Mouse (Mus musculus) embryo, embryonic 11.5 days (tissue): ENCODE measurements at regions not wholly inside any gene's neighbourhood (a gene's known extent, or its start where the extent isn't known, plus 50 kb on each side); places are given as distances from the start of the nearest gene placed in this dataset.

Source experiments
- DNase-seq: peaks from one replicate; pipeline ENCODE4 v3.0.0-alpha.2; 2012; ENCODE audit warnings: low read depth, low spot score

GRCm38 (mm10) chr7:125005638-125006037 lies 438.8 kb upstream of the Kdm8 start:
- no peak for DNase-seq

DNA sequence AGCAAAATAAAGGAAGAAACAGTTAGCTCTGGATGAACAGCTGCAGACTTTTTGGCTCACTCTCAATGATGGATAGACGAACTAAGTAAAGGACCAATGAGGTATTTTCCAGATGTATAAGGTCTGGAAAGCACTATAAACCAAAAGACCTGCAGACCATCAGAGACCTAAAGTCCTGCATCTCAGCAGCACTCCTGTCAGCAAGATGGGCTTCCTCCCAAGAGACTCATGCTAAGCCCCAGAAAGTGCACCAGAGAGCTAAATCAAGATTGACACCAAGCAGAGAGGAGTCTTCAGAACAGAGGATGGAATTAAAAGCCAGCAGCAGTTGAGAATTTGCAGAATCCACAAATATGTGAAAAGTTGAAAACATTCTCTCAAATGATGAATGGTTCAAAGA lies 425.2 kb upstream of the Kdm8 start:
- DNase-seq: no peak

DNA sequence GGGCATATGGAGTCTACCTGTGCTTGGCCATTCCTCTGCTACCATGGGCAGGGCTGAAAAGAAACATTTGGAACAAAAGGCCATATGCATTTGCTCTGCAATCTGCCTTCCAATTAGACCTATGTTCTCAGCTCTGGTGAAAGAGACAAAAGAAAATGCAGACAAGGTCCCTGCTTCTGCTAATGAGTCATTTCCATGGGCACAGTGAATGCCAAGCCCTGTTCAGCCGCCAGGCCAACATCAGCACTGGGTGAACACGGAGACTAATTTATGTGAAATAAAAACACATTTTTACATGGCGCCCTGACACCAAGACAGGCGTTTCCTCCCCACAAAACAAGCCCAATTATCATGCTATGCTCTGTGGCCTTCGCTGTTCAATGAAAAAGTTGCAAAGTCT lies 419.5 kb upstream of the Kdm8 start:
- no peak for DNase-seq

DNA sequence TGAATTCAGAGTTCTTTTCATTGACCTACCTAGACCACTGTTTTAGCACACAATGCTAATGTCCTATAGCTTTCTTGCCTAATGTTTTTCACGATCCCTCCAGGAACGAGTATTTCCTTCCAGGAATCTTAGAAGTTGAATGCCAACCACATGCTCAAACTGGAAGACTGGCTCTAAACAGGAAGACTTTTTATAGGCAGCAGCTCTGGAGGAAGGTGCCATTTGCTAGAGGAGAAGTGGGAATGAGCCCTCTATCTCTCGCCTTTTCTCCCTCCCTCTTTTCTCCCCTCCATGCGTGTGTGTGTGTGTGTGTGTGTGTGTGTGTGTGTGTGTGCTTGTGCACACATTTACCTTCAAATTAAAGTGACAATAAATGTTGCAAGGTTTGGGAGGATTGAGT lies 410.7 kb upstream of the Kdm8 start:
- DNase-seq: no peak

GRCm38 (mm10) chr7:125034196-125034595 lies 410.3 kb upstream of the Kdm8 start:
- DNase-seq: no peak

DNA sequence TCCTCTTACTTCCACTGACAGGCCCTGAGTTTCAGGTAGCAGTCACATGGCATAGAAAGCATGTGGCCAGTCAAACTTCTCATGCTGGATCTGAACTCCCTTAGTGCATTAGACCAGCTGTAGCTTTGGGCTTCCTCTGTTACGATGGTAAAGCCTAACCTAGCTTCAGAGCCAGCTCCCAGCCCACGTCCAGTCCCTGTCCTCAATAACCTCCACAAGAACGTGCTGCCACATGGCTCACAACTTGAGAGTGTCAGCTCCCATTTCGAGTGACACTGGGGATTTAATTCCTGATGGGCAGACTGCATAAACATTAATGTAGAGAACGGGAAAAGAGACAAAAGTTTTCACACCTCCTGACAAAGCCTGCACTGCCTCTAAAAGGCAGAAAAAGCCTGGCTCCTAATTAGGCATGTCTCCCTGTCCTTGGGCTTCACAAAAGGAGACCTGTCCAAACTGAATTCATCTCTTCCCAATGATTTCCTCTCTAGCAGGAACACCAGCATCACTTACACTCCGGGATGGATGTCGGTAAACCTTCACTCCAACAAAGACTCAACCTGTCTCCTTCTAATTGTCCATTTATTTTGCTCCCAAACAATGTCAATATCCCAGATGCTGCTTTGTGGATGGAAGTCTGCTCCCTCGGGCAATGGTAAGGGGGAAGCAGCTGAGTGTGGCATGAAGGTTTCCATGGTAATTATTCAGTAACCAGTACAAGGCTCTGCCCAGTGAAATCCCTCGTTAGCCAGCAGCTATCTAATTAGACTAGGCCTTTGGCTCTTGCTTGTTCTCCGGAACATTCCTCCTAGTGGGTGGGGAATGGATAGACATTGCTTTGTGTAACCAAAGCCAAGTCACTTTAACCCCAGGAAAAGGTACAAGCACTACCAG lies 408.1 kb upstream of the Kdm8 start:
- DNase-seq: no peak

DNA sequence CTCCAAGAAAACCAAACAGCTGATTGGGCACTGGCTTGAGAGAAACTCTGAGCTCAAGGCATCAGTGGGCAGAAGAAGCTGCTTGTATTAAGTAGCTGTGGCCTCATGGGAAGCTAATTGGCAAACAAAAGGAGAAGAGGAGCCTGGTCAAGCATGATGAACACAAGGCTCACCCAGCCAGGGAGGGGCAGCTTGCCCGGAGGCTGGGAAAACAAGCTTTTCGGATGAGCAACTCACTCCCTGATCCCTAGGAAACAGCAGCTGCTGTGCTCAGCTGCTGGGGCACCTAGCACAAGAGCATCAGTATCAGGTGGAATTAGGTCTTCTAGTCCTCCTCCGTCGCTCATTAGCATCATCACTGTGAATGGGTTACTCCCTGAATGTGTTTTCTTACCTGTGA lies 405.6 kb upstream of the Kdm8 start:
- no peak for DNase-seq

DNA sequence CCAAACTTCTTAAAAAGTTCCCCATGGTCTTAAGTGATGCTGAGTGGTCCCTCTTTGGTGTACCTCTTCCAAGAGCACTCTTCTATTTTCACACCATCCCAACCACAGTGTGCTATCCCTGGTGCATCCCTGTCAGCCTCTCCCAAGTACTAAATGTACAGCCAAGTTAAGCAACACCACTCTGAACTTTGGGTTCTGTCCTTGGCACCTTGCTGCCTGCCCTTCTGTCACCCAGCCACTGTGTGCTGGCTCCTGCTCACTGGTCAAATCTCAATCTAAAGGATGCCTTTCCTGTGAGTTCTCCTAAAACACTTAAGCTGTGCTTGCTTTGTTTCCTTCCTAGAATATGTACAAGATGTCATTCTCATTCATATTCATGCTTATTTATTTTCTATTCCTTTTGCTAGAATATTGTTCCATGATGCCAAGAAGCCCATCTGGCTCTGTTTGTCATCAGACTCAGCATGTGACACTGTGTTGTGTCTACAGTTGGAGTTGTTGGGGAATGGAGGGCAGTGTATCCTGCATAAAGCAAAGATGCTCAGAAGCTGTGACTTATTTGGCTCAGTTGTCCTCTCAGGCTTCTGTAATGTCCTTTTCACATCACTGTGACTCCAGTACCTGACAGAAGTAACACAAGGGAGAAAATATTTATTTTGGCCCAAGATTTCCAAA lies 388.4 kb upstream of the Kdm8 start:
- no peak for DNase-seq

DNA sequence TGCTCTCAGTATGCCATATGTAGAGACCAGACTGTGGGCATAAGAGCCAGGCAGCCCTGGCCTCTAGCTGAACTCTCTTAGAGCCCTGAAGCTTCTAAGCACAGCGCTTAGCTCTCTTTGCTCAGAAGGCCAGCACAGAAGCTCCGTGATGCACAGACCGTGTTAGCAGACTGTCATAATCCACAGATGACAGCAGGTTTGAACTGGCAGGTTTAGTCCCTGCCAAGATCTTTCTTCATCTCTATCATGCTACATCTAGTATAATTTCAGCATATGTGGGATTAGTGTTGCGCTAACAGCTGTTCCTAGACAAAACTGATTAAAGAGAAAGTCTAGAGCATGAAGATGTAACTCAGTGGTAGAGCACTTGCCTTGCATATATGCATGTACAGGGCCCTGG lies 342.0 kb upstream of the Kdm8 start:
- DNase-seq: no peak

DNA sequence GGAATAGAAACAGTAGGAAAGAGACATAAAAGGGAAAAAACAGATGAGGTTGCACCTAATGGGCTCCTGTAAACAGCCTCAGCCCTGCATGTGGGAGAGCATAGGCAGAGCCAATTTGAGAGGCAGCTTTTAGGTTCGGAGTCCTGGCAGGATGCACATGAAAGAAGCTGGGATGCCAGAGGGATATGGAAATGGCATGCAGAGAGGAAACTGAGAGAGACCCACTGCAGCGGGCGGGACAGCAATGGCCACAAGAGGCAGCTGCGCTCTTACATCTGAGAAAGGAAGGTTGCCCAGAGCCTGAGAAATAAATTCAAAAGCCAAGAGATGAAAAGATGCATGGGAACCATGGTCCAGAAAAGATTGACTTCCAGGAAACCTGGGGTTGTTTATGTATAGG lies 340.5 kb upstream of the Kdm8 start:
- DNase-seq: no peak

- no peak for DNase-seq
Observed at GRCm38 (mm10) chr7:125112820-125113273, 331.6 kb upstream of the Kdm8 start.

- DNase-seq: no peak
Observed at GRCm38 (mm10) chr7:125115322-125115996, 329.0 kb upstream of the Kdm8 start.

DNA sequence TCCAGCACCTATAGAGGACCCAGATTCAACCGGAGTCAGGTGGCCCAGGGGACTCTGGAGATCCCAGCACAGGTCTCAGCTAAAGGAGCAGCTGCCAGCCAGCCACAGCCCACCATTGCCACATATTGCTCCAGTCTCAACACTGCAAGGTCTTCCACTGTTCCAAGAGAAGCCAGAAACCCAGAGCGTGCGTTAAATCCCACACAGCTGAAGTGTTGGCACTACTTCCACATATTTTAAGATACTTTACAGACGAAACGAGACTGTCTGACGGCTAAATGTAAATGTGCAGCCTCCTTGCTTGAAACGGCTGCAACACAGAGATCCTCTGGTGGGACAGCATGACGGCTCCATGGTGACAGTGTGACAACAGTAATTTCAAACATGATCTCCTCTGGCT lies 327.3 kb upstream of the Kdm8 start:
- DNase-seq: no peak

DNA sequence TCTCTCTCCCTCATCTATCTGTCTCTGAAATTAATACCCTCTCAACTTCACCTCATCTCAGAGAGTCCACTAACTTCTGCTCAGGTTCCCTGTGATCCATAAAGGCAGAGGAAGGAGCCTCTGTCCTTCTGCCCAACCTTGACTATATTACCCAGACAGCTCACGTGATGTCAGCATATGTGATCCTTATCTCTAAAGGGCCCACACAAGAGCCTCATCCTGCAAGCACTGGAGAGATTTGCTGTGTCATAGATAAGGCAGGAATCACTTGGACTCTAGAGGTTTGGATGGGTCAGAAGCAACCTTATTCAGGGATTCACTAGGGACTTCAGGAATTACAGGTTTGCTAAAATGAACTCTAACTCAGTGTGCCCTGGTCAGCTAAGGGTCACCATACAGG lies 315.3 kb upstream of the Kdm8 start:
- no peak for DNase-seq

DNA sequence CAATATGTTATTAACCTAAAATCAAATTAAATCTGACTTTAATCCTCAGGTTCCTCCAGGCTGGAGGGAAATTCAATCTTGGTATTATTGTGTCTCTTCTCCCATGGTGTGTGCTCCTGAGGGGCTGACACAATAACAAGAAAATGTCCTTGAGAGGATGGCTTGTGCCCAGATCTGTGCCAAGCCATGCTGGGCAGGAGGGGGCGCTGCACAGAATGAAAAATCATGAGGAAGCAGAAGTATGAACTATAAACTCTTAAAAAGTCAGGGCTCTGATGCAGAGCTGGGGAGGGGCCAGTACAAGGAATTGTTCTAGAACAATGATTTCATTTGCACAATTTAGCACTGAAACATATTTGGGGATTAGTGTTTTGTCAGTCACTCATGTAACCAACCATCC lies 312.5 kb upstream of the Kdm8 start:
- no peak for DNase-seq

- no peak for DNase-seq
Observed at GRCm38 (mm10) chr7:125138607-125139006, 305.9 kb upstream of the Kdm8 start.

GRCm38 (mm10) chr7:125139196-125139595 lies 305.3 kb upstream of the Kdm8 start:
- DNase-seq: no peak

- DNase-seq: no peak
Observed at GRCm38 (mm10) chr7:125140854-125141253, 303.6 kb upstream of the Kdm8 start.

- no peak for DNase-seq
Observed at GRCm38 (mm10) chr7:125141864-125142263, 302.6 kb upstream of the Kdm8 start.

GRCm38 (mm10) chr7:125146025-125146424 lies 298.5 kb upstream of the Kdm8 start:
- no peak for DNase-seq

GRCm38 (mm10) chr7:125149151-125149550 lies 295.3 kb upstream of the Kdm8 start:
- DNase-seq: no peak

- no peak for DNase-seq
Observed at GRCm38 (mm10) chr7:125149740-125150139, 294.7 kb upstream of the Kdm8 start.

DNA sequence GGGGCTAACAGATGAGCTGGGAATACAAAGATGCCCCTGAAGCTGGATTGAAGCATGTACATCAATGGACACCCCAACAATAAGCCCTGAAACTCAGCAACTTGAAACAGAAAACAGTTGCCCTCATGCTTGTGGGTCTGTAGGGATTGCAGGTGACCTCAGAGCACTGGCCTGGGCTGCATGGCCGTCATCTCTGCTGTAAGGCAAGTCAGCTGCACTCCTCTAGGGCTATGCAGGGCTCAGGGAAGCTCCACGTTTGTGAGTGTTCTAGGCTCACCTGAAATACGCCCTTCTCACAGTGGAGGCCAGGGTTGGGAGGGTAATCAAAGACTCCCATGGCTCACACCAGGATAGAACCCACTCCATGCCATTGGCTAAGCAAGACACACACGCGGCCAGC lies 292.2 kb upstream of the Kdm8 start:
- DNase-seq: no peak
